Mouse (Mus musculus) lung, embryonic 16.5 days (tissue): Measurements from ENCODE around the gene Shank2. TPM values are rescaled to one million over a fixed set of nuclear protein-coding genes. Genes with fewer than 3 reads are reported as not detected.

Experiments
- ATAC-seq: fragments of 200-750 bp; cut with Nextera tagmentation; 2 replicates; pipeline ENCODE4 v1.8.0; 2017; ENCODE audit warnings: low read depth, mild to moderate bottlenecking, moderate library complexity
- H3K27ac ChIP-seq: fragments of 300-500 bp; sonication (generic); 2 replicates; pipeline ENCODE4 v1.5.1; 2014; ENCODE audit warnings: mild to moderate bottlenecking, control low read depth, low read length
- H3K27me3 ChIP-seq: fragments of 300-500 bp; sonication (generic); 2 replicates; pipeline ENCODE4 v1.6.1; 2014; ENCODE audit warnings: low read depth, low read length, mixed read lengths; ENCODE audit not compliant: control insufficient read depth, insufficient read depth
- H3K36me3 ChIP-seq: fragments of 300-500 bp; sonication (generic); 2 replicates; pipeline ENCODE4 v1.6.1; 2014; ENCODE audit warnings: low read length; ENCODE audit not compliant: control insufficient read depth, insufficient read depth
- H3K4me1 ChIP-seq: fragments of 300-500 bp; sonication (generic); replicated peaks from 2 replicates; pipeline ENCODE4 v1.6.1; 2014; ENCODE audit warnings: low read length, mixed read lengths; ENCODE audit not compliant: control insufficient read depth, insufficient read depth
- H3K4me2 ChIP-seq: fragments of 300-500 bp; sonication (generic); 2 replicates; pipeline ENCODE4 v1.6.1; 2014; ENCODE audit warnings: low read depth, low read length, control low read depth
- H3K4me3 ChIP-seq: fragments of 300-500 bp; sonication (generic); 2 replicates; pipeline ENCODE4 v1.5.1; 2014; ENCODE audit warnings: mild to moderate bottlenecking, low read length, control low read depth
- H3K9ac ChIP-seq: fragments of 300-500 bp; sonication (generic); 2 replicates; pipeline ENCODE4 v1.6.1; 2014; ENCODE audit warnings: low read length, control low read depth
- H3K9me3 ChIP-seq: fragments of 300-500 bp; sonication (generic); 2 replicates; pipeline ENCODE4 v1.6.1; 2016; ENCODE audit warnings: low read length; ENCODE audit not compliant: control insufficient read depth
- WGBS: fragments of 180-500 bp; shearing (Covaris S2); extraction: QIAGEN DNeasy Blood & Tissue Kit; methylation state at CpG from one replicate; pipeline ENCODE4 v1.1.7; 2014; 5-methylcytosine and 5-hydroxymethylcytosine counted together
- polyA plus RNA-seq: library from polyadenylated mRNA; unstranded; fragments of >200 nt; fragmentation: Nextera tagmentation; extraction: Ambion mirVana; gene quantifications from 2 replicates; pipeline ENCODE4 v1.2.1, GENCODE M21; 2015

Gene Shank2
- polyA plus RNA-seq, 1 experiment from 2014 or later: 1.6 TPM

GRCm38 (mm10) chr7:144038741-144039140 is 37.0 kb downstream of the Shank2 start:
- Histone ChIP-seq H3K36me3 (no peaks in the 10 kb centered on the region), H3K27me3 (no peaks in the 10 kb centered on the region), H3K4me3 (no peak overlapping the region), H3K9ac (no peak overlapping the region), H3K4me1 (peaks cover 10% of the 10 kb centered on the region), H3K9me3 (no peaks in the 10 kb centered on the region), H3K4me2 (no peak overlapping the region), H3K27ac (no peak overlapping the region)
- ATAC-seq: no peak
- WGBS: 60% methylated on average over 8 of the region's 8 CpGs

- no peak overlapping the region for H3K27ac ChIP-seq
- H3K27me3 ChIP-seq: no peaks in the 10 kb centered on the region
- no peak overlapping the region for H3K9ac ChIP-seq
- no peak overlapping the region for H3K4me2 ChIP-seq
- no peak for ATAC-seq
- WGBS: 54% methylated on average over 3 of the region's 3 CpGs
- H3K4me3 ChIP-seq: no peak overlapping the region
- H3K9me3 ChIP-seq: no peaks in the 10 kb centered on the region
- H3K4me1 ChIP-seq: peaks cover 10% of the 10 kb centered on the region
- no peaks in the 10 kb centered on the region for H3K36me3 ChIP-seq
Observed at GRCm38 (mm10) chr7:144040328-144040727, 38.6 kb downstream of the Shank2 start.

- H3K9me3 ChIP-seq: no peaks in the 10 kb centered on the region
- H3K9ac ChIP-seq: no peak overlapping the region
- peaks cover 7% of the 10 kb centered on the region; the same call in 1 of the 2 replicates for H3K4me1 ChIP-seq
- ATAC-seq: peak; percentile 37; the same call in 1 of the 2 replicates
- H3K4me3 ChIP-seq: no peak overlapping the region
- WGBS: 7% methylated on average over 12 of the region's 12 CpGs
- no peak overlapping the region for H3K27ac ChIP-seq
- no peaks in the 10 kb centered on the region for H3K36me3 ChIP-seq
- no peaks in the 10 kb centered on the region for H3K27me3 ChIP-seq
- no peak overlapping the region for H3K4me2 ChIP-seq
Observed at GRCm38 (mm10) chr7:144052076-144052475, 50.3 kb downstream of the Shank2 start.

GRCm38 (mm10) chr7:144055188-144055587 is 53.5 kb downstream of the Shank2 start:
- Histone ChIP-seq H3K27me3 (no peaks in the 10 kb centered on the region), H3K4me2 (no peak overlapping the region), H3K9ac (no peak overlapping the region), H3K36me3 (no peaks in the 10 kb centered on the region), H3K4me1 (peaks cover 7% of the 10 kb centered on the region; the same call in 1 of the 2 replicates), H3K4me3 (no peak overlapping the region), H3K27ac (no peak overlapping the region), H3K9me3 (no peaks in the 10 kb centered on the region)
- 46% methylated on average over 6 of the region's 6 CpGs for WGBS
- ATAC-seq: peak; percentile 51; the same call in 1 of the 2 replicates

- Histone ChIP-seq H3K36me3 (no peaks in the 10 kb centered on the region), H3K4me1 (peaks cover 7% of the 10 kb centered on the region; the same call in 1 of the 2 replicates), H3K4me2 (no peak overlapping the region), H3K27me3 (no peaks in the 10 kb centered on the region), H3K27ac (no peak overlapping the region), H3K4me3 (no peak overlapping the region), H3K9me3 (no peaks in the 10 kb centered on the region), H3K9ac (no peak overlapping the region)
- ATAC-seq: no peak
- 56% methylated on average over 7 of the region's 7 CpGs for WGBS
Observed at GRCm38 (mm10) chr7:144055702-144056531, 54.2 kb downstream of the Shank2 start.

- ATAC-seq: no peak
- Histone ChIP-seq H3K4me2 (no peak overlapping the region), H3K27ac (no peak overlapping the region), H3K36me3 (no peaks in the 10 kb centered on the region), H3K9me3 (no peaks in the 10 kb centered on the region), H3K4me3 (no peak overlapping the region), H3K4me1 (no peaks in the 10 kb centered on the region), H3K9ac (no peak overlapping the region), H3K27me3 (no peaks in the 10 kb centered on the region)
- 70% methylated on average over 7 of the region's 7 CpGs for WGBS
Observed at GRCm38 (mm10) chr7:144070162-144070949, 68.6 kb downstream of the Shank2 start.

GRCm38 (mm10) chr7:144072219-144072618 is 70.5 kb downstream of the Shank2 start:
- no peaks in the 10 kb centered on the region for H3K27me3 ChIP-seq
- H3K9me3 ChIP-seq: no peaks in the 10 kb centered on the region
- WGBS: 24% methylated on average over 1 of the region's 1 CpGs
- H3K4me3 ChIP-seq: no peak overlapping the region
- no peak overlapping the region for H3K27ac ChIP-seq
- H3K4me2 ChIP-seq: no peak overlapping the region
- no peaks in the 10 kb centered on the region for H3K36me3 ChIP-seq
- H3K9ac ChIP-seq: no peak overlapping the region
- no peak for ATAC-seq
- H3K4me1 ChIP-seq: no peaks in the 10 kb centered on the region

GRCm38 (mm10) chr7:144072856-144073255 is 71.1 kb downstream of the Shank2 start:
- H3K36me3 ChIP-seq: no peaks in the 10 kb centered on the region
- H3K27me3 ChIP-seq: no peaks in the 10 kb centered on the region
- 90% methylated on average over 2 of the region's 2 CpGs for WGBS
- H3K9ac ChIP-seq: no peak overlapping the region
- no peaks in the 10 kb centered on the region for H3K9me3 ChIP-seq
- H3K4me2 ChIP-seq: no peak overlapping the region
- no peak overlapping the region for H3K27ac ChIP-seq
- no peak for ATAC-seq
- H3K4me3 ChIP-seq: no peak overlapping the region
- no peaks in the 10 kb centered on the region for H3K4me1 ChIP-seq

- H3K27ac ChIP-seq: no peak overlapping the region
- no peak overlapping the region for H3K4me3 ChIP-seq
- H3K4me1 ChIP-seq: no peaks in the 10 kb centered on the region
- H3K9ac ChIP-seq: no peak overlapping the region
- H3K4me2 ChIP-seq: no peak overlapping the region
- WGBS: 23% methylated on average over 3 of the region's 3 CpGs
- H3K9me3 ChIP-seq: no peaks in the 10 kb centered on the region
- no peaks in the 10 kb centered on the region for H3K36me3 ChIP-seq
- ATAC-seq: no peak
- H3K27me3 ChIP-seq: no peaks in the 10 kb centered on the region
Observed at GRCm38 (mm10) chr7:144074718-144075117, 73.0 kb downstream of the Shank2 start.
